Mouse (Mus musculus): ENCODE results near the gene Nrxn1. TPM values are rescaled to one million over a fixed set of nuclear protein-coding genes. Genes with fewer than 3 reads are reported as not detected.

Nrxn1 gene
- polyA plus RNA-seq, 1 experiment: 0.56 TPM

GRCm38 (mm10) chr17:91088991-91089390 lies 3.9 kb downstream of the Nrxn1 start:
- WGBS: 86% methylated on average over 11 of the region's 11 CpGs

GRCm38 (mm10) chr17:91088037-91088715 lies 4.7 kb downstream of the Nrxn1 start:
- WGBS: 73% methylated on average over 82 of the region's 82 CpGs
- Histone ChIP-seq H3K36me3 (ENCODE audit: control insufficient read depth, insufficient read depth, low read length) (no peaks in the 10 kb centered on the region), H3K4me1 (ENCODE audit: control insufficient read depth, insufficient read depth, low read length) (no peaks in the 10 kb centered on the region), H3K4me3 (ENCODE audit: insufficient read depth, low read depth, low read length) (no peak overlapping the region), H3K27ac (ENCODE audit: insufficient read depth, low read depth, low read length) (no peak overlapping the region), H3K27me3 (replicated peaks; ENCODE audit: control insufficient read depth, insufficient read depth, low read length) (no peaks in the 10 kb centered on the region)
- TF ChIP-seq CTCF (conservative IDR thresholded peaks at IDR 0.05; ENCODE audit: insufficient read depth, insufficient read length, low read depth, low read length) (no peak), POLR2A (IDR thresholded peaks at IDR 0.05; ENCODE audit: low read depth, low read length) (no peak)
- DNase-seq: no peak

More at GRCm38 (mm10) chr17:91088991-91089390, 3.9 kb downstream of the Nrxn1 start:
- H3K4me3 ChIP-seq (ENCODE audit: insufficient read depth, low read depth, low read length): no peak overlapping the region
- no peaks in the 10 kb centered on the region for H3K4me1 ChIP-seq (ENCODE audit: control insufficient read depth, insufficient read depth, low read length)
- TF ChIP-seq POLR2A (IDR thresholded peaks at IDR 0.05; ENCODE audit: low read depth, low read length) (no peak), CTCF (conservative IDR thresholded peaks at IDR 0.05; ENCODE audit: insufficient read depth, insufficient read length, low read depth, low read length) (no peak)
- DNase-seq: no peak
- H3K36me3 ChIP-seq (ENCODE audit: control insufficient read depth, insufficient read depth, low read length): no peaks in the 10 kb centered on the region
- H3K27ac ChIP-seq (ENCODE audit: insufficient read depth, low read depth, low read length): no peak overlapping the region
- H3K27me3 ChIP-seq (replicated peaks; ENCODE audit: control insufficient read depth, insufficient read depth, low read length): no peaks in the 10 kb centered on the region

- no peaks in the 10 kb centered on the region for H3K27me3 ChIP-seq (replicated peaks; ENCODE audit: control insufficient read depth, insufficient read depth, low read length)
- H3K4me1 ChIP-seq (ENCODE audit: control insufficient read depth, insufficient read depth, low read length): no peaks in the 10 kb centered on the region
- WGBS: 88% methylated on average over 1 of the region's 1 CpGs
Observed at GRCm38 (mm10) chr17:91086412-91086811, 6.5 kb downstream of the Nrxn1 start.

GRCm38 (mm10) chr17:91085416-91085815 lies 7.5 kb downstream of the Nrxn1 start:
- no peak overlapping the region for H3K27ac ChIP-seq (ENCODE audit: insufficient read depth, low read depth, low read length)
- H3K36me3 ChIP-seq (ENCODE audit: control insufficient read depth, insufficient read depth, low read length): no peaks in the 10 kb centered on the region
- WGBS: 72% methylated on average over 2 of the region's 2 CpGs
- no peaks in the 10 kb centered on the region for H3K4me1 ChIP-seq (ENCODE audit: control insufficient read depth, insufficient read depth, low read length)
- TF ChIP-seq POLR2A (IDR thresholded peaks at IDR 0.05; ENCODE audit: low read depth, low read length): no peak
- TF ChIP-seq CTCF (conservative IDR thresholded peaks at IDR 0.05; ENCODE audit: insufficient read depth, insufficient read length, low read depth, low read length): no peak
- H3K27me3 ChIP-seq (replicated peaks; ENCODE audit: control insufficient read depth, insufficient read depth, low read length): no peaks in the 10 kb centered on the region
- H3K4me3 ChIP-seq (ENCODE audit: insufficient read depth, low read depth, low read length): no peak overlapping the region
- DNase-seq: no peak

More at GRCm38 (mm10) chr17:91086412-91086811, 6.5 kb downstream of the Nrxn1 start:
- Histone ChIP-seq H3K4me3 (ENCODE audit: insufficient read depth, low read depth, low read length) (no peak overlapping the region), H3K27ac (ENCODE audit: insufficient read depth, low read depth, low read length) (no peak overlapping the region), H3K36me3 (ENCODE audit: control insufficient read depth, insufficient read depth, low read length) (no peaks in the 10 kb centered on the region)
- DNase-seq: no peak
- TF ChIP-seq POLR2A (IDR thresholded peaks at IDR 0.05; ENCODE audit: low read depth, low read length): no peak
- TF ChIP-seq CTCF (conservative IDR thresholded peaks at IDR 0.05; ENCODE audit: insufficient read depth, insufficient read length, low read depth, low read length): no peak

- Histone ChIP-seq H3K27me3 (replicated peaks; ENCODE audit: control insufficient read depth, insufficient read depth, low read length) (no peaks in the 10 kb centered on the region), H3K36me3 (ENCODE audit: control insufficient read depth, insufficient read depth, low read length) (no peaks in the 10 kb centered on the region), H3K27ac (ENCODE audit: insufficient read depth, low read depth, low read length) (no peak overlapping the region), H3K4me1 (ENCODE audit: control insufficient read depth, insufficient read depth, low read length) (no peaks in the 10 kb centered on the region), H3K4me3 (ENCODE audit: insufficient read depth, low read depth, low read length) (no peak overlapping the region)
- DNase-seq: peak; percentile 3
- TF ChIP-seq POLR2A (IDR thresholded peaks at IDR 0.05; ENCODE audit: low read depth, low read length) (no peak), CTCF (conservative IDR thresholded peaks at IDR 0.05; ENCODE audit: insufficient read depth, insufficient read length, low read depth, low read length) (no peak)
Observed at GRCm38 (mm10) chr17:91079096-91079495, 13.8 kb downstream of the Nrxn1 start.

- no peak for TF ChIP-seq POLR2A (IDR thresholded peaks at IDR 0.05; ENCODE audit: low read depth, low read length)
- no peak for TF ChIP-seq CTCF (conservative IDR thresholded peaks at IDR 0.05; ENCODE audit: insufficient read depth, insufficient read length, low read depth, low read length)
- Histone ChIP-seq H3K4me3 (ENCODE audit: insufficient read depth, low read depth, low read length) (no peak overlapping the region), H3K27ac (ENCODE audit: insufficient read depth, low read depth, low read length) (no peak overlapping the region), H3K36me3 (ENCODE audit: control insufficient read depth, insufficient read depth, low read length) (no peaks in the 10 kb centered on the region), H3K4me1 (ENCODE audit: control insufficient read depth, insufficient read depth, low read length) (no peaks in the 10 kb centered on the region), H3K27me3 (replicated peaks; ENCODE audit: control insufficient read depth, insufficient read depth, low read length) (no peaks in the 10 kb centered on the region)
- DNase-seq: no peak
- 48% methylated on average over 5 of the region's 5 CpGs for WGBS
Observed at GRCm38 (mm10) chr17:91074780-91075179, 18.1 kb downstream of the Nrxn1 start.

- H3K36me3 ChIP-seq (ENCODE audit: control insufficient read depth, insufficient read depth, low read length): no peaks in the 10 kb centered on the region
- TF ChIP-seq CTCF (conservative IDR thresholded peaks at IDR 0.05; ENCODE audit: insufficient read depth, insufficient read length, low read depth, low read length) (no peak), POLR2A (IDR thresholded peaks at IDR 0.05; ENCODE audit: low read depth, low read length) (no peak)
- H3K27me3 ChIP-seq (replicated peaks; ENCODE audit: control insufficient read depth, insufficient read depth, low read length): no peaks in the 10 kb centered on the region
- 64% methylated on average over 7 of the region's 7 CpGs for WGBS
- no peak for DNase-seq
- H3K4me3 ChIP-seq (ENCODE audit: insufficient read depth, low read depth, low read length): no peak overlapping the region
- no peaks in the 10 kb centered on the region for H3K4me1 ChIP-seq (ENCODE audit: control insufficient read depth, insufficient read depth, low read length)
- H3K27ac ChIP-seq (ENCODE audit: insufficient read depth, low read depth, low read length): no peak overlapping the region
Observed at GRCm38 (mm10) chr17:91033466-91033865, 59.4 kb downstream of the Nrxn1 start.

Measured in kidney, adult 2 months (tissue).